Mouse (Mus musculus) myocyte (in vitro differentiated cells): ENCODE results near the gene Aqp1.

Experiments used
- MAX ChIP-seq: IDR thresholded peaks from one replicate; pipeline ENCODE4 v1.6.1; 2011; ENCODE audit warnings: low read depth, mild to moderate bottlenecking, control low read depth
- MYOD1 ChIP-seq, 3 experiments: IDR thresholded peaks; one replicate each; pipeline ENCODE4 v1.6.1; 2011; ENCODE audit warnings: control low read depth in 2 of 3, low read depth in 2 of 3, mild to moderate bottlenecking in 2 of 3, moderate library complexity in 1 of 3; ENCODE audit not compliant: insufficient read length in 2 of 3, control insufficient read depth in 1 of 3
- POLR2A ChIP-seq: IDR thresholded peaks from one replicate; pipeline ENCODE4 v1.6.1; 2011; ENCODE audit warnings: low read depth, mild to moderate bottlenecking, control low read depth, moderate library complexity; ENCODE audit not compliant: insufficient read length
- TCF12 ChIP-seq: IDR thresholded peaks from one replicate; pipeline ENCODE4 v1.6.1; 2011; ENCODE audit warnings: mild to moderate bottlenecking, control low read depth; ENCODE audit not compliant: poor library complexity, insufficient read depth, severe bottlenecking
- TCF3 ChIP-seq: IDR thresholded peaks from one replicate; pipeline ENCODE4 v1.6.1; 2011; ENCODE audit warnings: low read depth, control low read depth; ENCODE audit not compliant: insufficient read length
- USF1 ChIP-seq: IDR thresholded peaks from one replicate; pipeline ENCODE4 v1.6.1; 2011; ENCODE audit warnings: low read depth, mild to moderate bottlenecking, control low read depth, moderate library complexity

- no peak for TF ChIP-seq POLR2A
- no peak for TF ChIP-seq TCF3
- no peak for TF ChIP-seq MAX
- no peak for TF ChIP-seq TCF12
- no peak for TF ChIP-seq USF1
- no peak for TF ChIP-seq MYOD1 (IDR thresholded peaks at IDR 0.05; ENCODE audit: control insufficient read depth in 1 of 3, insufficient read length in 2 of 3, low read depth in 2 of 3)
These were observed 56.2 kb downstream of the Aqp1 start for GRCm38 (mm10) chr6:55392453-55392852.
